Comparison of ENCODE assay signal across 9 mouse cellular contexts in genomic region chr10:80621690-80621939, GRCm38 (mm10). TPM values are rescaled to one million over a fixed set of nuclear protein-coding genes. Genes with fewer than 3 reads are reported as not detected.
DNase-seq lines count a peak whose midpoint lies in the region; ATAC-seq lines count a peak whose summit lies in the region.
"Had no signal": no experiment of that assay in that cellular context is flagged by ENCODE, and none has a peak within 500 bp of the region (broad histone marks: within the 10 kb centered on the region; RNA-seq: fewer than 3 reads in every experiment).

No protein-coding gene starts in this region.

- no peak for DNase-seq in kidney, adult 9 months
- DNase-seq in B cell, adult 2 months = no peak
- DNase-seq in cerebellum, postnatal 14 days = no peak
- no peak for DNase-seq in adrenal gland, adult 2 months

- H3K36me3 ChIP-seq in kidney, embryonic 14.5 days (ENCODE audit: control insufficient read depth, insufficient read depth, low read length) = peaks cover 4% of the 10 kb centered on the region; the same call in 1 of the 2 replicates
- no peaks in the 10 kb centered on the region for H3K36me3 ChIP-seq in hindbrain, embryonic 15.5 days
- H3K36me3 ChIP-seq in midbrain, embryonic 15.5 days (replicated peaks) = no peaks in the 10 kb centered on the region

- H3K27me3 ChIP-seq in kidney, embryonic 14.5 days (ENCODE audit: control insufficient read depth, insufficient read depth, low read length) = no peaks in the 10 kb centered on the region
- H3K27me3 ChIP-seq in hindbrain, embryonic 15.5 days = no peaks in the 10 kb centered on the region
- H3K27me3 ChIP-seq in midbrain, embryonic 15.5 days (replicated peaks) = no peaks in the 10 kb centered on the region

- peaks cover 30% of the 10 kb centered on the region for H3K4me1 ChIP-seq in kidney, embryonic 14.5 days (ENCODE audit: control insufficient read depth, insufficient read depth, low read length)
- H3K4me1 ChIP-seq in brown adipose tissue, adult 24 weeks (ENCODE audit: control insufficient read depth, insufficient read depth, insufficient read length, low read length) = peaks cover 5% of the 10 kb centered on the region; the same call in 1 of the 2 replicates
- peaks cover 38% of the 10 kb centered on the region for H3K4me1 ChIP-seq in hindbrain, embryonic 15.5 days (replicated peaks)
- H3K4me1 ChIP-seq in midbrain, embryonic 15.5 days = peaks cover 31% of the 10 kb centered on the region

- no peak for ATAC-seq in kidney, embryonic 14.5 days (ENCODE audit: low FRiP score, low TSS enrichment)
- peak; percentile 0; the same call in 1 of the 2 replicates for ATAC-seq in hindbrain, embryonic 15.5 days (ENCODE audit: low FRiP score, low read depth)
- ATAC-seq in midbrain, embryonic 15.5 days (replicated peaks) = peak; percentile 5; the same call in 1 of the 2 replicates

- H3K9ac ChIP-seq in kidney, embryonic 14.5 days (ENCODE audit: low read depth, low read length) = peak overlapping the region; percentile 52
- peak overlapping the region; percentile 47 for H3K9ac ChIP-seq in hindbrain, embryonic 15.5 days
- peak overlapping the region; percentile 52 for H3K9ac ChIP-seq in midbrain, embryonic 15.5 days

- 4% methylated on average over 9 of the region's 9 CpGs for WGBS in kidney, embryonic 14.5 days
- 2% methylated on average over 9 of the region's 9 CpGs for WGBS in hindbrain, embryonic 15.5 days
- WGBS in midbrain, embryonic 15.5 days = 2% methylated on average over 9 of the region's 9 CpGs

- H3K9me3 ChIP-seq in kidney, embryonic 14.5 days (ENCODE audit: control insufficient read depth, low read length) = no peaks in the 10 kb centered on the region
- H3K9me3 ChIP-seq in hindbrain, embryonic 15.5 days = no peaks in the 10 kb centered on the region
- no peaks in the 10 kb centered on the region for H3K9me3 ChIP-seq in midbrain, embryonic 15.5 days

- H3K4me3 ChIP-seq in kidney, embryonic 14.5 days (ENCODE audit: low read length) = peak overlapping the region; percentile 74
- H3K4me3 ChIP-seq in brown adipose tissue, adult 24 weeks (ENCODE audit: insufficient read depth, low read depth, low read length) = peak overlapping the region; percentile 68
- H3K4me3 ChIP-seq in hindbrain, embryonic 15.5 days = peak overlapping the region; percentile 80
- peak overlapping the region; percentile 76 for H3K4me3 ChIP-seq in midbrain, embryonic 15.5 days

- peak overlapping the region; percentile 95 for H3K27ac ChIP-seq in kidney, embryonic 14.5 days (ENCODE audit: low read depth, low read length)
- peak overlapping the region; percentile 9; the same call in 1 of the 2 replicates for H3K27ac ChIP-seq in brown adipose tissue, adult 24 weeks (replicated peaks; ENCODE audit: low read depth, low read length)
- H3K27ac ChIP-seq in hindbrain, embryonic 15.5 days (replicated peaks) = peak overlapping the region; percentile 97
- peak overlapping the region; percentile 98 for H3K27ac ChIP-seq in midbrain, embryonic 15.5 days

- peak overlapping the region; percentile 82 for H3K4me2 ChIP-seq in kidney, embryonic 14.5 days (replicated peaks; ENCODE audit: low read depth, low read length)
- H3K4me2 ChIP-seq in hindbrain, embryonic 15.5 days = peak overlapping the region; percentile 75
- peak overlapping the region; percentile 71 for H3K4me2 ChIP-seq in midbrain, embryonic 15.5 days

RNA-seq across cellular contexts. Expression of gene Csnk1g2, which starts 1.0 kb away (rescaled TPM):
- polyA plus RNA-seq in kidney, embryonic 14.5 days (2014; fragmentation: Nextera tagmentation; extraction: Ambion mirVana) = 127 and 134 TPM in 2 replicates
- polyA plus RNA-seq in brown adipose tissue, adult 24 weeks (2012; ENCODE audit: insufficient read depth, insufficient read length, missing spikeins) = 50.9 and 67.7 TPM in 2 replicates
- polyA plus RNA-seq in hindbrain, embryonic 15.5 days (2015; fragmentation: Nextera tagmentation; extraction: Ambion mirVana) = 109 and 127 TPM in 2 replicates
- polyA plus RNA-seq in midbrain, embryonic 15.5 days (2015; fragmentation: Nextera tagmentation; extraction: Ambion mirVana) = 107 and 123 TPM in 2 replicates
- 100 to 1,000 TPM; 110 to 133 TPM for total RNA-seq in adrenal gland, adult 2 months (2021)
- 241 and 255 TPM in 2 replicates for polyA plus RNA-seq in adrenal gland, adult 2 months (2012; rRNA removed)

RNA-seq across cellular contexts. Expression of gene Gm49322, which starts 15.8 kb away (rescaled TPM):
- 1.9 and 2.5 TPM in 2 replicates for polyA plus RNA-seq in kidney, embryonic 14.5 days (2014; fragmentation: Nextera tagmentation; extraction: Ambion mirVana)
- 0.67 and 0.75 TPM in 2 replicates for polyA plus RNA-seq in brown adipose tissue, adult 24 weeks (2012; ENCODE audit: insufficient read depth, insufficient read length, missing spikeins)
- 3.4 and 4.1 TPM in 2 replicates for polyA plus RNA-seq in hindbrain, embryonic 15.5 days (2015; fragmentation: Nextera tagmentation; extraction: Ambion mirVana)
- 4.6 and 5.0 TPM in 2 replicates for polyA plus RNA-seq in midbrain, embryonic 15.5 days (2015; fragmentation: Nextera tagmentation; extraction: Ambion mirVana)
- 1 to 10 TPM; 1.3 to 1.4 TPM for total RNA-seq in adrenal gland, adult 2 months (2021)
- 2.2 and 2.3 TPM in 2 replicates for polyA plus RNA-seq in adrenal gland, adult 2 months (2012; rRNA removed)

RNA-seq across cellular contexts. Expression of gene Adat3, which starts 18.9 kb away (rescaled TPM):
- 8.0 and 8.8 TPM in 2 replicates for polyA plus RNA-seq in kidney, embryonic 14.5 days (2014; fragmentation: Nextera tagmentation; extraction: Ambion mirVana)
- polyA plus RNA-seq in brown adipose tissue, adult 24 weeks (2012; ENCODE audit: insufficient read depth, insufficient read length, missing spikeins) = 1.0 TPM in 1 of 2 replicates, not detected in the other
- 4.8 and 5.4 TPM in 2 replicates for polyA plus RNA-seq in hindbrain, embryonic 15.5 days (2015; fragmentation: Nextera tagmentation; extraction: Ambion mirVana)
- polyA plus RNA-seq in midbrain, embryonic 15.5 days (2015; fragmentation: Nextera tagmentation; extraction: Ambion mirVana) = 6.0 and 6.9 TPM in 2 replicates
- 1 to 10 TPM; 2.0 to 4.0 TPM for total RNA-seq in adrenal gland, adult 2 months (2021)
- 31.5 and 33.0 TPM in 2 replicates for polyA plus RNA-seq in adrenal gland, adult 2 months (2012; rRNA removed)
- total RNA-seq: neutrophil, adult 5-6 weeks had no signal

RNA-seq across cellular contexts. Expression of gene Scamp4, which starts 18.9 kb away (rescaled TPM):
- polyA plus RNA-seq in kidney, embryonic 14.5 days (2014; fragmentation: Nextera tagmentation; extraction: Ambion mirVana) = 88.5 and 103 TPM in 2 replicates
- 14.6 and 16.2 TPM in 2 replicates for polyA plus RNA-seq in brown adipose tissue, adult 24 weeks (2012; ENCODE audit: insufficient read depth, insufficient read length, missing spikeins)
- 64.2 and 71.6 TPM in 2 replicates for polyA plus RNA-seq in hindbrain, embryonic 15.5 days (2015; fragmentation: Nextera tagmentation; extraction: Ambion mirVana)
- 65.0 and 66.2 TPM in 2 replicates for polyA plus RNA-seq in midbrain, embryonic 15.5 days (2015; fragmentation: Nextera tagmentation; extraction: Ambion mirVana)
- 10 to 100 TPM; 55.9 to 68.7 TPM for total RNA-seq in adrenal gland, adult 2 months (2021)
- 161 and 190 TPM in 2 replicates for polyA plus RNA-seq in adrenal gland, adult 2 months (2012; rRNA removed)

RNA-seq across cellular contexts. Expression of gene Abhd17a, which starts 31.5 kb away (rescaled TPM):
- 125 and 130 TPM in 2 replicates for polyA plus RNA-seq in kidney, embryonic 14.5 days (2014; fragmentation: Nextera tagmentation; extraction: Ambion mirVana)
- 76.3 and 81.6 TPM in 2 replicates for polyA plus RNA-seq in brown adipose tissue, adult 24 weeks (2012; ENCODE audit: insufficient read depth, insufficient read length, missing spikeins)
- 134 and 159 TPM in 2 replicates for polyA plus RNA-seq in hindbrain, embryonic 15.5 days (2015; fragmentation: Nextera tagmentation; extraction: Ambion mirVana)
- 126 and 152 TPM in 2 replicates for polyA plus RNA-seq in midbrain, embryonic 15.5 days (2015; fragmentation: Nextera tagmentation; extraction: Ambion mirVana)
- total RNA-seq in adrenal gland, adult 2 months (2021) = 100 to 1,000 TPM in 1 of 2 experiments, 10 to 100 TPM in 1; 86.5 to 104 TPM
- 613 and 625 TPM in 2 replicates for polyA plus RNA-seq in adrenal gland, adult 2 months (2012; rRNA removed)

Comparison
In these comparisons a context has a peak if more than half of its experiments do, and no peak if none do; other contexts are left out.
1. H3K27ac ChIP-seq: peak in every context shown above with its lines; median percentile 98 in midbrain, embryonic 15.5 days; 97 in hindbrain, embryonic 15.5 days; 95 in kidney, embryonic 14.5 days; 9 in brown adipose tissue, adult 24 weeks.